Mouse (Mus musculus): Measurements from ENCODE around the gene Lemd2. TPM values are rescaled to one million over a fixed set of nuclear protein-coding genes. Genes with fewer than 3 reads are reported as not detected.

Lemd2 gene
- polyA plus RNA-seq, 1 experiment from 2014 or later = 12.8 TPM

- WGBS = 56% methylated on average over 11 of the region's 11 CpGs
- ATAC-seq (ENCODE audit: insufficient number of reproducible peaks, insufficient read depth, low FRiP score, low read depth) = no peak
- H3K4me1 ChIP-seq (ENCODE audit: control insufficient read depth in 2 of 2, insufficient read depth in 2 of 2, low read length in 2 of 2) = peaks cover 5 to 12% of the 10 kb centered on the region in 2 experiments; a peak in 3 of 4 replicates
- H3K27me3 ChIP-seq (ENCODE audit: control insufficient read depth, insufficient read depth, low read length) = peaks cover 6% of the 10 kb centered on the region
- no peak overlapping the region for H3K4me3 ChIP-seq (ENCODE audit: control insufficient read depth in 1 of 2, insufficient read depth in 1 of 2, low read depth in 1 of 2, low read length in 2 of 2)
- H3K36me3 ChIP-seq (ENCODE audit: control insufficient read depth, insufficient read depth, low read length) = 0 out of 2 replicates have a peak, but pooled peaks cover 2% of the 10 kb centered on the region
- H3K9me3 ChIP-seq (ENCODE audit: control insufficient read depth, low read length) = 0 out of 2 replicates have a peak, but pooled peaks cover under 1% of the 10 kb centered on the region
- H3K4me2 ChIP-seq (ENCODE audit: low read length) = no peak overlapping the region
- H3K27ac ChIP-seq (replicated peaks in 1 of 2; ENCODE audit: control insufficient read depth in 1 of 2, insufficient read depth in 1 of 2, low read depth in 2 of 2, low read length in 2 of 2) = no peak overlapping the region
- H3K9ac ChIP-seq (ENCODE audit: low read length) = no peak overlapping the region
These were observed 2.9 kb upstream of the Lemd2 start for GRCm38 (mm10) chr17:27207113-27207707.

DNA sequence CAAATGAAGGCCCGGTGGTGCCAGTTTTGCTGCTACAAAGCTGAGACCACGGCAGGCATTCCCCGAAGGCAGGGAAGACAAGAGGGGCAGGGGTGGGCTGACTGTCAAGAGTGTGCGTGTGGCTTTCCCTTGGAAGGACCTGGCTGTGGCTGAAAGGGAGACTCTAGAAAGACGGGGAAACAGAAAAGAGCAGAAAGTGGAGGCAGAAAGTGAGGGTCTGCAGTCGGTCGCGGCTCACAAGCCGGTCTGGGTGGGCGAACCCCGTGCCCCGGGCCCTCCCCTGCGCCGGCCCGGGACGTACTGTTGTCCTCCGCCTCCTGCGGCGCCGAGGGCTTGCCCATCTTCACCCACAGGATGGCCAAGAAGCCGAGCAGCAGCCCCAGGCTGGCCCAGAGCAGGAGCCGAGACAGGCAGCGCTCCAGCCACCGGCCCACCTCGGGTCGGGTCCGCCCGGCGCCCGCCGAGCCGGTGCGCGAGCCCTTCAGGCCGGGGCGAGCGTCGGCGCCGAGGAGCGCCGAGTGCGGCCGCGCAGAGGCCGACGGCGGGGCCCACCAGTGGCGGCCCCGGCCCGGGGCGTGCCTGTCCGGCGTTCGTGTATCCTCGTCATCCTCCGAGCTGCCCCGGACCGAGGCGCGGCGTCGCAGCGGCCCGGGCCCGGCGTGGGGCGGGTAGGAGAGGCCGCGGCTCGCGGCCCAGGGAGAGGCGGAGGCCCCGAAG is 753 bp downstream of the Lemd2 start:
- no peaks in the 10 kb centered on the region for H3K27me3 ChIP-seq (ENCODE audit: control insufficient read depth, insufficient read depth, low read length)
- peak overlapping the region; percentile 83 to 96 for H3K4me3 ChIP-seq (ENCODE audit: control insufficient read depth in 1 of 2, insufficient read depth in 1 of 2, low read depth in 1 of 2, low read length in 2 of 2)
- peak overlapping the region; percentile 83 to 93 for H3K27ac ChIP-seq (replicated peaks in 1 of 2; ENCODE audit: control insufficient read depth in 1 of 2, insufficient read depth in 1 of 2, low read depth in 2 of 2, low read length in 2 of 2)
- H3K4me2 ChIP-seq (ENCODE audit: low read length) = peak overlapping the region; percentile 95
- peak; percentile 48 for ATAC-seq (ENCODE audit: insufficient number of reproducible peaks, insufficient read depth, low FRiP score, low read depth)
- peaks cover 39% of the 10 kb centered on the region for H3K36me3 ChIP-seq (ENCODE audit: control insufficient read depth, insufficient read depth, low read length)
- 0 out of 2 replicates have a peak, but pooled peaks cover 2% of the 10 kb centered on the region for H3K9me3 ChIP-seq (ENCODE audit: control insufficient read depth, low read length)
- H3K4me1 ChIP-seq (ENCODE audit: control insufficient read depth in 2 of 2, insufficient read depth in 2 of 2, low read length in 2 of 2) = peaks cover 5 to 12% of the 10 kb centered on the region in 2 experiments; a peak in 3 of 4 replicates
- peak overlapping the region; percentile 97 for H3K9ac ChIP-seq (ENCODE audit: low read length)
- whole genome bisulfite sequencing = under 1% methylated on average over 73 of the region's 74 CpGs

DNA sequence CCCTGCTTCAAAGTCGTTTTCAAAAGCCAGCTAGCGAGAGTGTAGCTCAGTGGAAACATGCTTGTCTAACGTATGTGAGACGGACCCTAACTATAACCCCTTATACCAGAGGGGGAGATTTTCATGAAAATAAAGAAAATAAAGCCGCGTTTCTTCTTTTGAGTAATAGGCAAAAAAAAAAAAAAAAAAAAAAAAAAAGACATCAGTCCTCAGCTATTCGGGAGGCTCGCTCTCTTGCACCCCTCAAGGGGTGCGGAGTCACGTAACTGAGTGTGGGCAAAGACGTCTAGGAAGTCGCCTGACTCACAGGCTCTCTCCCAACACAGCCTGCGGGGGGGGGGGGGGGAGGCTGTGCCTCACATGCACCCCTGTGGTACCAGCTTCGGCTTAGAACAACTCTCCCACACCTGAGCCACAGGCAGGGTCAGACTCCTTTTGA is 1.3 kb downstream of the Lemd2 start:
- ATAC-seq (ENCODE audit: insufficient number of reproducible peaks, insufficient read depth, low FRiP score, low read depth) = no peak
- 0 out of 2 replicates have a peak, but pooled peaks cover 2% of the 10 kb centered on the region for H3K9me3 ChIP-seq (ENCODE audit: control insufficient read depth, low read length)
- H3K4me3 ChIP-seq (ENCODE audit: control insufficient read depth in 1 of 2, insufficient read depth in 1 of 2, low read depth in 1 of 2, low read length in 2 of 2) = peak overlapping the region; percentile 83 to 96
- WGBS = 51% methylated on average over 12 of the region's 14 CpGs
- H3K27ac ChIP-seq (replicated peaks in 1 of 2; ENCODE audit: control insufficient read depth in 1 of 2, insufficient read depth in 1 of 2, low read depth in 2 of 2, low read length in 2 of 2) = peak overlapping the region in 1 of 2 experiments; percentile 93; a peak in 1 of 4 replicates
- H3K27me3 ChIP-seq (ENCODE audit: control insufficient read depth, insufficient read depth, low read length) = no peaks in the 10 kb centered on the region
- peak overlapping the region; percentile 97 for H3K9ac ChIP-seq (ENCODE audit: low read length)
- peaks cover 45% of the 10 kb centered on the region for H3K36me3 ChIP-seq (ENCODE audit: control insufficient read depth, insufficient read depth, low read length)
- peaks cover 5 to 12% of the 10 kb centered on the region in 2 experiments; a peak in 3 of 4 replicates for H3K4me1 ChIP-seq (ENCODE audit: control insufficient read depth in 2 of 2, insufficient read depth in 2 of 2, low read length in 2 of 2)
- H3K4me2 ChIP-seq (ENCODE audit: low read length) = peak overlapping the region; percentile 95

- no peak for ATAC-seq (ENCODE audit: insufficient number of reproducible peaks, insufficient read depth, low FRiP score, low read depth)
- Histone ChIP-seq H3K9me3 (ENCODE audit: control insufficient read depth, low read length) (0 out of 2 replicates have a peak, but pooled peaks cover 2% of the 10 kb centered on the region), H3K27me3 (ENCODE audit: control insufficient read depth, insufficient read depth, low read length) (no peaks in the 10 kb centered on the region), H3K4me1 (ENCODE audit: control insufficient read depth in 2 of 2, insufficient read depth in 2 of 2, low read length in 2 of 2) (peaks cover 5 to 12% of the 10 kb centered on the region in 2 experiments; a peak in 3 of 4 replicates), H3K36me3 (ENCODE audit: control insufficient read depth, insufficient read depth, low read length) (peaks cover 54% of the 10 kb centered on the region), H3K9ac (ENCODE audit: low read length) (no peak overlapping the region), H3K4me2 (ENCODE audit: low read length) (no peak overlapping the region), H3K4me3 (ENCODE audit: control insufficient read depth in 1 of 2, insufficient read depth in 1 of 2, low read depth in 1 of 2, low read length in 2 of 2) (no peak overlapping the region), H3K27ac (replicated peaks in 1 of 2; ENCODE audit: control insufficient read depth in 1 of 2, insufficient read depth in 1 of 2, low read depth in 2 of 2, low read length in 2 of 2) (no peak overlapping the region)
- 86% methylated on average over 2 of the region's 2 CpGs for WGBS
These were observed 2.3 kb downstream of the Lemd2 start for GRCm38 (mm10) chr17:27201981-27202380.

- no peak for ATAC-seq (ENCODE audit: insufficient number of reproducible peaks, insufficient read depth, low FRiP score, low read depth)
- 0 out of 2 replicates have a peak, but pooled peaks cover 2% of the 10 kb centered on the region for H3K9me3 ChIP-seq (ENCODE audit: control insufficient read depth, low read length)
- no peaks in the 10 kb centered on the region for H3K27me3 ChIP-seq (ENCODE audit: control insufficient read depth, insufficient read depth, low read length)
- 86% methylated on average over 11 of the region's 11 CpGs for WGBS
- no peak overlapping the region for H3K9ac ChIP-seq (ENCODE audit: low read length)
- peaks cover 64% of the 10 kb centered on the region for H3K36me3 ChIP-seq (ENCODE audit: control insufficient read depth, insufficient read depth, low read length)
- H3K4me2 ChIP-seq (ENCODE audit: low read length) = no peak overlapping the region
- no peak overlapping the region for H3K4me3 ChIP-seq (ENCODE audit: control insufficient read depth in 1 of 2, insufficient read depth in 1 of 2, low read depth in 1 of 2, low read length in 2 of 2)
- H3K27ac ChIP-seq (replicated peaks in 1 of 2; ENCODE audit: control insufficient read depth in 1 of 2, insufficient read depth in 1 of 2, low read depth in 2 of 2, low read length in 2 of 2) = no peak overlapping the region
- peaks cover 5 to 12% of the 10 kb centered on the region in 2 experiments; a peak in 3 of 4 replicates for H3K4me1 ChIP-seq (ENCODE audit: control insufficient read depth in 2 of 2, insufficient read depth in 2 of 2, low read length in 2 of 2)
These were observed 3.5 kb downstream of the Lemd2 start for GRCm38 (mm10) chr17:27200801-27201200.

- H3K36me3 ChIP-seq (ENCODE audit: control insufficient read depth, insufficient read depth, low read length) = peaks cover 74% of the 10 kb centered on the region
- H3K27me3 ChIP-seq (ENCODE audit: control insufficient read depth, insufficient read depth, low read length) = no peaks in the 10 kb centered on the region
- H3K4me1 ChIP-seq (ENCODE audit: control insufficient read depth in 2 of 2, insufficient read depth in 2 of 2, low read length in 2 of 2) = peaks cover 5 to 12% of the 10 kb centered on the region in 2 experiments; a peak in 3 of 4 replicates
- H3K4me3 ChIP-seq (ENCODE audit: control insufficient read depth in 1 of 2, insufficient read depth in 1 of 2, low read depth in 1 of 2, low read length in 2 of 2) = no peak overlapping the region
- no peak overlapping the region for H3K4me2 ChIP-seq (ENCODE audit: low read length)
- ATAC-seq (ENCODE audit: insufficient number of reproducible peaks, insufficient read depth, low FRiP score, low read depth) = no peak
- no peak overlapping the region for H3K27ac ChIP-seq (replicated peaks in 1 of 2; ENCODE audit: control insufficient read depth in 1 of 2, insufficient read depth in 1 of 2, low read depth in 2 of 2, low read length in 2 of 2)
- H3K9ac ChIP-seq (ENCODE audit: low read length) = no peak overlapping the region
- H3K9me3 ChIP-seq (ENCODE audit: control insufficient read depth, low read length) = 0 out of 2 replicates have a peak, but pooled peaks cover 2% of the 10 kb centered on the region
- 48% methylated on average over 7 of the region's 7 CpGs for WGBS
These were observed 4.4 kb downstream of the Lemd2 start for GRCm38 (mm10) chr17:27199864-27200263.

DNA sequence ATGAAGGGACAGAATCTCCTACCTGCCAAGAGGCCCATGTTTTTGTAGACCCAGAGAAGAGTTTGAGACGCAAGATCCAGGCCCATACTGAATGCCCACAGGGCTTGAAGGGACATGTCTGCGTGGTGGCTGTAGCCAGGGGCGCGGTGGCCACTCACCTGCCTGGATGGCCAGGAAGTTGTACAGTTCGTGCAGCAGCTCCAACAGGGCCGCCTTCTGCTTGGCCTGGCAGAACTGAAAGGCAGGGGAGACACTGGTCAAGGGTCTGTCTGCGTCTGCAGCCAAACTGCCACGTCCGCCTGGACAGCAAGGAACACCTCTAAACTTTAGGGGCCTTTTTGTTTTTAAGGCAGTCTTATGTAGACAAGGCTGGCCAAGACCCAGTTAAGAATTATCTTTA is 5.1 kb downstream of the Lemd2 start:
- H3K9ac ChIP-seq (ENCODE audit: low read length) = no peak overlapping the region
- WGBS = 92% methylated on average over 9 of the region's 9 CpGs

More for the DNA sequence above, 5.1 kb downstream of the Lemd2 start:
- H3K36me3 ChIP-seq (ENCODE audit: control insufficient read depth, insufficient read depth, low read length) = peaks cover 80% of the 10 kb centered on the region
- peaks cover 2 to 12% of the 10 kb centered on the region in 2 experiments; a peak in 2 of 4 replicates for H3K4me1 ChIP-seq (ENCODE audit: control insufficient read depth in 2 of 2, insufficient read depth in 2 of 2, low read length in 2 of 2)
- 0 out of 2 replicates have a peak, but pooled peaks cover 2% of the 10 kb centered on the region for H3K9me3 ChIP-seq (ENCODE audit: control insufficient read depth, low read length)
- no peak for ATAC-seq (ENCODE audit: insufficient number of reproducible peaks, insufficient read depth, low FRiP score, low read depth)
- H3K27ac ChIP-seq (replicated peaks in 1 of 2; ENCODE audit: control insufficient read depth in 1 of 2, insufficient read depth in 1 of 2, low read depth in 2 of 2, low read length in 2 of 2) = no peak overlapping the region
- H3K27me3 ChIP-seq (ENCODE audit: control insufficient read depth, insufficient read depth, low read length) = no peaks in the 10 kb centered on the region
- no peak overlapping the region for H3K4me2 ChIP-seq (ENCODE audit: low read length)
- H3K4me3 ChIP-seq (ENCODE audit: control insufficient read depth in 1 of 2, insufficient read depth in 1 of 2, low read depth in 1 of 2, low read length in 2 of 2) = no peak overlapping the region
